Mouse (Mus musculus): ENCODE measurements at regions not wholly inside any gene's neighbourhood (a gene's known extent, or its start where the extent isn't known, plus 50 kb on each side); places are given as distances from the start of the nearest gene placed in this dataset.

DNA sequence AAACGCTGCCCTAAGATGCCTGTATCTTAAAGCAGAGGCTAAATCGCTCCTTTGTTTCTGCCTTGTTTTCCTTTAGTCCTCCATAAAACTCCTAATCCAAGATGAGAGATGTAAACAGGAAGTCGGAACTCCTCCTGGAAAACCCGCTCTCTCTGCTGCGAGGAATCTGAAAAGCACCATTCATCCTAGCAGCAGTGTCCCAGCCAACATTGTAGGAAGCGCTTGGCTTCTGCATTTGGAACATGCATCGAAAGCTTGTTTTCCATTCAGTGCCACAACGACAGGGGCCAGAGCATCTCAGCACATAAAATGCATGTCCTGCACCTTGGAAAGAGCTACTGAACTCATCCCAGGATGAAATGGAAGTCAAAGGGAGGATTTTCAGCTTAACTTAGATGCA is 1028.1 kb downstream of the 9330182O14Rik start:
- no peak for TF ChIP-seq CTCF (IDR thresholded peaks at IDR 0.05)
- TF ChIP-seq EP300 (IDR thresholded peaks at IDR 0.05): no peak
